Mouse (Mus musculus) erythroblast, embryonic 14.5 days (primary cell): ENCODE measurements around the gene Prkab2.

ENCODE experiments used
- GATA1 ChIP-seq: IDR thresholded peaks from 2 replicates; pipeline ENCODE4 v1.6.1; 2012; ENCODE audit warnings: low read length, inconsistent platforms, mixed read lengths
- TAL1 ChIP-seq: IDR thresholded peaks from 3 replicates; pipeline ENCODE4 v1.6.1; 2012; ENCODE audit warnings: low read length, inconsistent platforms, mixed read lengths

GRCm38 (mm10) chr3:97706561-97706960 is 48.6 kb downstream of the Prkab2 start:
- TF ChIP-seq TAL1 (no peak), GATA1 (no peak)
